Comparison of ENCODE assay signal across 12 mouse cellular contexts in the genomic region with DNA sequence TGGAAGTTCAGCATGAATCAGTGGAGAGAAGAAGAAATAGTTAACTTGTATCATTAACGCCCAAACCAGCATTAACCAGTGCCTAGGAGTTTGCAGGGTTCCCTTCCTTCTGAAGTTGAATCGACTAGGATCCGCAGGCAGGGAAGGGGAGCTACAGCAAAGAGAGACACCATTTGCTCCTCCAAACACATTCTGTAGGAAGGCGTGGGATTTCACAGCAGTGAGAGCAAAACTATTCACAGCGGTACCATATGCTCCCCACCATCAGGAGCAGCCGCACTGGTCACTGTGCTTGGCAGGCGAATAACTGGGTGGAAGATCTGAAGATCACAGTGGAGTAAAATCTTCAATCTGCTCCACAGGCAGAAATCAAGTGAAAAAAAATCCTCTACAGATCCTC.
DNase-seq lines count a peak whose midpoint lies in the region; ATAC-seq and TF ChIP-seq lines count a peak whose summit lies in the region.
"Had no signal": no experiment of that assay in that cellular context is flagged by ENCODE, and none has a peak within 500 bp of the region (broad histone marks: within the 10 kb centered on the region; RNA-seq: fewer than 3 reads in every experiment).

No protein-coding gene starts in this region.

- DNase-seq in lung, embryonic 14.5 days, result no peak
- DNase-seq in lung, postnatal 10 days, result no peak
- peak; percentile 88 to 89 for DNase-seq in frontal cortex, adult 2 months (ENCODE audit: extremely low spot score in 1 of 2, low spot score in 1 of 2)
- peak; percentile 71 for DNase-seq in left cerebral cortex, adult 11 months (ENCODE audit: low spot score)
- peak; percentile 80 to 88 for DNase-seq in right cerebral cortex, postnatal 36 days (ENCODE audit: low spot score in 2 of 2)
- DNase-seq in kidney, postnatal 4 days, result no peak
- DNase-seq in hindbrain, embryonic 11.5 days (ENCODE audit: low spot score), result no peak
- DNase-seq: kidney, adult 2 months had no signal

- H3K4me1 ChIP-seq in lung, embryonic 14.5 days (ENCODE audit: insufficient read depth), result no peaks in the 10 kb centered on the region
- H3K4me1 ChIP-seq in kidney, embryonic 15.5 days, result 0 out of 2 replicates have a peak, but pooled peaks cover 9% of the 10 kb centered on the region
- no peaks in the 10 kb centered on the region for H3K4me1 ChIP-seq in hindbrain, embryonic 11.5 days (replicated peaks; ENCODE audit: control insufficient read depth, insufficient read depth, low read length)

- no peak overlapping the region for H3K9ac ChIP-seq in lung, embryonic 14.5 days
- no peak overlapping the region for H3K9ac ChIP-seq in kidney, embryonic 15.5 days
- H3K9ac ChIP-seq in hindbrain, embryonic 11.5 days (ENCODE audit: low read depth, low read length), result no peak overlapping the region
- H3K9ac ChIP-seq: neural tube, embryonic 13.5 days had no signal

- no peak overlapping the region for H3K27ac ChIP-seq in lung, embryonic 14.5 days (ENCODE audit: low read depth)
- H3K27ac ChIP-seq in kidney, embryonic 15.5 days, result no peak overlapping the region
- no peak overlapping the region for H3K27ac ChIP-seq in hindbrain, embryonic 11.5 days (ENCODE audit: low read depth, low read length)
- H3K27ac ChIP-seq: neural tube, embryonic 13.5 days had no signal

- no peaks in the 10 kb centered on the region for H3K27me3 ChIP-seq in lung, embryonic 14.5 days (ENCODE audit: insufficient read depth, low read length)
- H3K27me3 ChIP-seq in kidney, embryonic 15.5 days, result 0 out of 2 replicates have a peak, but pooled peaks cover 3% of the 10 kb centered on the region
- no peaks in the 10 kb centered on the region for H3K27me3 ChIP-seq in hindbrain, embryonic 11.5 days (ENCODE audit: control insufficient read depth, insufficient read depth, low read length)
- H3K27me3 ChIP-seq: CH12.LX; neural tube, embryonic 13.5 days had no signal

- TF ChIP-seq CTCF in lung, embryonic 14.5 days (IDR thresholded peaks at IDR 0.05; ENCODE audit: low read depth), result no peak

- ATAC-seq in lung, embryonic 14.5 days (ENCODE audit: insufficient read depth), result 0 out of 2 replicates have a peak, but pooled peaks have one; percentile 8
- no peak for ATAC-seq in kidney, embryonic 15.5 days (replicated peaks; ENCODE audit: low FRiP score)
- no peak for ATAC-seq in hindbrain, embryonic 11.5 days (ENCODE audit: low FRiP score)

- no peaks in the 10 kb centered on the region for H3K36me3 ChIP-seq in lung, embryonic 14.5 days (ENCODE audit: insufficient read depth)
- H3K36me3 ChIP-seq in kidney, embryonic 15.5 days, result no peaks in the 10 kb centered on the region
- H3K36me3 ChIP-seq in hindbrain, embryonic 11.5 days (ENCODE audit: control insufficient read depth, insufficient read depth, low read length), result no peaks in the 10 kb centered on the region
- H3K36me3 ChIP-seq: neural tube, embryonic 13.5 days had no signal

- H3K9me3 ChIP-seq in lung, embryonic 14.5 days (ENCODE audit: low read depth, low read length), result no peaks in the 10 kb centered on the region
- H3K9me3 ChIP-seq in kidney, embryonic 15.5 days (replicated peaks), result no peaks in the 10 kb centered on the region
- no peaks in the 10 kb centered on the region for H3K9me3 ChIP-seq in hindbrain, embryonic 11.5 days (ENCODE audit: control insufficient read depth, low read length)
- H3K9me3 ChIP-seq: neural tube, embryonic 13.5 days had no signal

- no peak overlapping the region for H3K4me2 ChIP-seq in lung, embryonic 14.5 days
- no peak overlapping the region for H3K4me2 ChIP-seq in kidney, embryonic 15.5 days
- no peak overlapping the region for H3K4me2 ChIP-seq in hindbrain, embryonic 11.5 days (replicated peaks; ENCODE audit: low read depth, low read length)
- H3K4me2 ChIP-seq: liver, embryonic 11.5 days; neural tube, embryonic 13.5 days had no signal

- no peak overlapping the region for H3K4me3 ChIP-seq in lung, embryonic 14.5 days (ENCODE audit: low read depth, low read length)
- H3K4me3 ChIP-seq in kidney, embryonic 15.5 days (replicated peaks), result no peak overlapping the region
- no peak overlapping the region for H3K4me3 ChIP-seq in hindbrain, embryonic 11.5 days (ENCODE audit: low read depth, low read length)
- H3K4me3 ChIP-seq: neural tube, embryonic 13.5 days had no signal

- WGBS in lung, embryonic 14.5 days, result 57% methylated on average over 7 of the region's 7 CpGs
- 42% methylated on average over 7 of the region's 7 CpGs for WGBS in kidney, embryonic 15.5 days
- 69% methylated on average over 7 of the region's 7 CpGs for WGBS in hindbrain, embryonic 11.5 days

Comparison
In these comparisons a context has a peak if more than half of its experiments do, and no peak if none do; other contexts are left out.
1. DNase-seq: peak in frontal cortex, adult 2 months (2 of 2), left cerebral cortex, adult 11 months (single experiment) and right cerebral cortex, postnatal 36 days (2 of 2); none in lung, embryonic 14.5 days (single experiment), lung, postnatal 10 days (single experiment), kidney, postnatal 4 days (0 of 2) and hindbrain, embryonic 11.5 days (single experiment).